Mouse (Mus musculus) hindbrain, embryonic 16.5 days (tissue): ENCODE measurements at regions not wholly inside any gene's neighbourhood (a gene's known extent, or its start where the extent isn't known, plus 50 kb on each side); places are given as distances from the start of the nearest gene placed in this dataset.
"Not testable (repeated sequence)": the region's sequence is repeated elsewhere in the genome, so short reads cannot be mapped to it uniquely, and the experiment has no call there.

ENCODE experiments used
- ATAC-seq: fragments of 200-750 bp; cut with Nextera tagmentation; 2 replicates; pipeline ENCODE4 v1.8.0; 2017; ENCODE audit warnings: moderate TSS enrichment, moderate library complexity
- H3K27ac ChIP-seq: fragments of 300-500 bp; sonication (generic); 2 replicates; pipeline ENCODE4 v1.5.1; 2014; ENCODE audit warnings: low read depth, mild to moderate bottlenecking, control low read depth, low read length, moderate library complexity
- H3K27me3 ChIP-seq: fragments of 300-500 bp; sonication (generic); replicated peaks from 2 replicates; pipeline ENCODE4 v1.6.1; 2014; ENCODE audit warnings: low read length; ENCODE audit not compliant: control insufficient read depth, insufficient read depth
- H3K36me3 ChIP-seq: fragments of 300-500 bp; sonication (generic); 2 replicates; pipeline ENCODE4 v1.6.1; 2014; ENCODE audit warnings: mild to moderate bottlenecking, low read length, moderate library complexity, mixed read lengths; ENCODE audit not compliant: control insufficient read depth, insufficient read depth
- H3K4me1 ChIP-seq: fragments of 300-500 bp; sonication (generic); 2 replicates; pipeline ENCODE4 v1.6.1; 2014; ENCODE audit warnings: low read depth, low read length; ENCODE audit not compliant: control insufficient read depth, insufficient read depth
- H3K4me2 ChIP-seq: fragments of 300-500 bp; sonication (generic); 2 replicates; pipeline ENCODE4 v1.6.1; 2014; ENCODE audit warnings: mild to moderate bottlenecking, low read length, control low read depth, moderate library complexity
- H3K4me3 ChIP-seq: fragments of 300-500 bp; sonication (generic); 2 replicates; pipeline ENCODE4 v1.5.1; 2014; ENCODE audit warnings: mild to moderate bottlenecking, low read length, control low read depth, moderate library complexity
- H3K9ac ChIP-seq: fragments of 300-500 bp; sonication (generic); 2 replicates; pipeline ENCODE4 v1.6.1; 2014; ENCODE audit warnings: low read depth, mild to moderate bottlenecking, control low read depth, low read length, moderate library complexity
- H3K9me3 ChIP-seq: fragments of 300-500 bp; sonication (generic); 2 replicates; pipeline ENCODE4 v1.6.1; 2014; ENCODE audit warnings: mild to moderate bottlenecking, low read length, moderate library complexity; ENCODE audit not compliant: control insufficient read depth
- WGBS: fragments of 180-500 bp; shearing (Covaris S2); extraction: QIAGEN DNeasy Blood & Tissue Kit; methylation state at CpG from one replicate; pipeline ENCODE4 v1.1.7; 2014; 5-methylcytosine and 5-hydroxymethylcytosine counted together

GRCm38 (mm10) chr6:102005627-102006026 is 567.3 kb downstream of the Cntn3 start:
- ATAC-seq = no peak
- H3K4me2 ChIP-seq = no peak overlapping the region
- no peak overlapping the region for H3K27ac ChIP-seq
- no peaks in the 10 kb centered on the region for H3K36me3 ChIP-seq
- no peak overlapping the region for H3K9ac ChIP-seq
- no peaks in the 10 kb centered on the region for H3K27me3 ChIP-seq
- no peaks in the 10 kb centered on the region for H3K4me1 ChIP-seq
- 54% methylated on average over 3 of the region's 3 CpGs for WGBS
- no peaks in the 10 kb centered on the region for H3K9me3 ChIP-seq
- H3K4me3 ChIP-seq = no peak overlapping the region

GRCm38 (mm10) chr6:101998181-101998580 is 574.7 kb downstream of the Cntn3 start:
- no peak overlapping the region for H3K27ac ChIP-seq
- no peaks in the 10 kb centered on the region for H3K27me3 ChIP-seq
- no peaks in the 10 kb centered on the region; the same call in 1 of the 2 replicates for H3K4me1 ChIP-seq
- WGBS = 28% methylated on average over 2 of the region's 2 CpGs
- H3K9ac ChIP-seq = no peak overlapping the region
- H3K4me2 ChIP-seq = no peak overlapping the region
- H3K36me3 ChIP-seq = no peaks in the 10 kb centered on the region
- H3K9me3 ChIP-seq = no peaks in the 10 kb centered on the region
- ATAC-seq = no peak
- no peak overlapping the region for H3K4me3 ChIP-seq

GRCm38 (mm10) chr6:101997629-101998028 is 575.3 kb downstream of the Cntn3 start:
- Histone ChIP-seq H3K36me3 (no peaks in the 10 kb centered on the region), H3K27me3 (no peaks in the 10 kb centered on the region), H3K9me3 (no peaks in the 10 kb centered on the region), H3K4me1 (no peaks in the 10 kb centered on the region; the same call in 1 of the 2 replicates), H3K27ac (no peak overlapping the region), H3K4me3 (no peak overlapping the region), H3K4me2 (no peak overlapping the region), H3K9ac (no peak overlapping the region)
- WGBS = 35% methylated on average over 5 of the region's 5 CpGs
- no peak for ATAC-seq

- Histone ChIP-seq H3K4me3 (no peak overlapping the region), H3K27ac (no peak overlapping the region), H3K27me3 (no peaks in the 10 kb centered on the region), H3K36me3 (no peaks in the 10 kb centered on the region), H3K9ac (no peak overlapping the region), H3K4me2 (no peak overlapping the region), H3K4me1 (no peaks in the 10 kb centered on the region), H3K9me3 (no peaks in the 10 kb centered on the region)
- ATAC-seq = no peak
- WGBS = 90% methylated on average over 2 of the region's 2 CpGs
Observed at GRCm38 (mm10) chr6:101992815-101993214, 580.1 kb downstream of the Cntn3 start.

GRCm38 (mm10) chr6:101981656-101982055 is 591.2 kb downstream of the Cntn3 start:
- no peak for ATAC-seq

GRCm38 (mm10) chr6:101979213-101979612 is 593.7 kb downstream of the Cntn3 start:
- Histone ChIP-seq H3K4me1 (no peaks in the 10 kb centered on the region), H3K27ac (no peak overlapping the region), H3K9me3 (no peaks in the 10 kb centered on the region), H3K36me3 (no peaks in the 10 kb centered on the region), H3K4me2 (no peak overlapping the region), H3K4me3 (no peak overlapping the region), H3K27me3 (no peaks in the 10 kb centered on the region), H3K9ac (no peak overlapping the region)
- 60% methylated on average over 2 of the region's 2 CpGs for WGBS
- ATAC-seq = no peak

More at GRCm38 (mm10) chr6:101981656-101982055, 591.2 kb downstream of the Cntn3 start:
- Histone ChIP-seq H3K27ac (no peak overlapping the region), H3K4me3 (no peak overlapping the region), H3K36me3 (no peaks in the 10 kb centered on the region), H3K4me2 (no peak overlapping the region), H3K27me3 (no peaks in the 10 kb centered on the region), H3K9ac (no peak overlapping the region), H3K4me1 (no peaks in the 10 kb centered on the region), H3K9me3 (no peaks in the 10 kb centered on the region)
- WGBS = 64% methylated on average over 1 of the region's 1 CpGs

GRCm38 (mm10) chr6:101964941-101965340 is 587.2 kb upstream of the Pdzrn3 start:
- Histone ChIP-seq H3K27me3 (no peaks in the 10 kb centered on the region), H3K36me3 (no peaks in the 10 kb centered on the region), H3K4me3 (no peak overlapping the region), H3K27ac (no peak overlapping the region), H3K4me1 (no peaks in the 10 kb centered on the region), H3K9ac (no peak overlapping the region), H3K9me3 (no peaks in the 10 kb centered on the region), H3K4me2 (no peak overlapping the region)
- ATAC-seq = no peak
- WGBS = 73% methylated on average over 2 of the region's 2 CpGs

GRCm38 (mm10) chr6:101961476-101961875 is 583.8 kb upstream of the Pdzrn3 start:
- H3K4me2 ChIP-seq, ATAC-seq, H3K27ac ChIP-seq, H3K27me3 ChIP-seq, H3K4me3 ChIP-seq, H3K9me3 ChIP-seq, H3K9ac ChIP-seq, H3K36me3 ChIP-seq, H3K4me1 ChIP-seq: not testable (repeated sequence)
- 96% methylated on average over 3 of the region's 3 CpGs for WGBS

GRCm38 (mm10) chr6:101949681-101950080 is 572.0 kb upstream of the Pdzrn3 start:
- 65% methylated on average over 3 of the region's 3 CpGs for WGBS
- no peak overlapping the region for H3K27ac ChIP-seq
- no peak for ATAC-seq
- H3K27me3 ChIP-seq = no peaks in the 10 kb centered on the region
- no peaks in the 10 kb centered on the region for H3K9me3 ChIP-seq
- no peaks in the 10 kb centered on the region for H3K36me3 ChIP-seq
- no peak overlapping the region for H3K4me3 ChIP-seq
- H3K4me1 ChIP-seq = no peaks in the 10 kb centered on the region
- no peak overlapping the region for H3K9ac ChIP-seq
- no peak overlapping the region for H3K4me2 ChIP-seq

- H3K27me3 ChIP-seq = no peaks in the 10 kb centered on the region
- H3K9me3 ChIP-seq = no peaks in the 10 kb centered on the region
- no peak for ATAC-seq
- 85% methylated on average over 2 of the region's 2 CpGs for WGBS
- H3K9ac ChIP-seq = no peak overlapping the region
- no peaks in the 10 kb centered on the region for H3K4me1 ChIP-seq
- no peak overlapping the region for H3K4me3 ChIP-seq
- no peak overlapping the region for H3K4me2 ChIP-seq
- no peaks in the 10 kb centered on the region for H3K36me3 ChIP-seq
- H3K27ac ChIP-seq = no peak overlapping the region
Observed at GRCm38 (mm10) chr6:101948950-101949349, 571.3 kb upstream of the Pdzrn3 start.
